Mouse (Mus musculus): ENCODE results near the gene Gm5741.

- TF ChIP-seq CTCF (IDR thresholded peaks at IDR 0.05; ENCODE audit: low read depth, low read length), result no peak
- no peak for TF ChIP-seq POLR2AphosphoS5 (IDR thresholded peaks at IDR 0.05; ENCODE audit: insufficient replicate concordance, low read depth, low read length)
- no peak for TF ChIP-seq TAL1 (conservative IDR thresholded peaks at IDR 0.05; ENCODE audit: low read depth, low read length)
- TF ChIP-seq GATA1 (IDR thresholded peaks at IDR 0.05; ENCODE audit: borderline replicate concordance, low read length), result no peak
Measured at GRCm38 (mm10) chr8:85043619-85044018, 24.2 kb downstream of the Gm5741 start.

Measured in G1E (cell line).